Mouse (Mus musculus) kidney, postnatal 14 days (tissue): ENCODE results near the gene Tff3.

Experiments
- DNase-seq: peaks from one replicate; pipeline ENCODE4 v3.0.0; 2022; ENCODE audit warnings: mixed read lengths

The Tff3 gene

GRCm38 (mm10) chr17:31119429-31119828, 10.0 kb downstream of the Tff3 start:
- DNase-seq: peak; percentile 76

- DNase-seq: no peak
Measured at GRCm38 (mm10) chr17:31117946-31118345, 11.5 kb downstream of the Tff3 start.

- DNase-seq: no peak
Measured at GRCm38 (mm10) chr17:31116063-31116462, 13.4 kb downstream of the Tff3 start.

- DNase-seq: no peak
Measured at GRCm38 (mm10) chr17:31113191-31113856, 16.1 kb downstream of the Tff3 start.

- no peak for DNase-seq
Measured at GRCm38 (mm10) chr17:31108388-31108787, 21.1 kb downstream of the Tff3 start.

- no peak for DNase-seq
Measured at GRCm38 (mm10) chr17:31103823-31104222, 25.6 kb downstream of the Tff3 start.

GRCm38 (mm10) chr17:31103007-31103570, 26.4 kb downstream of the Tff3 start:
- no peak for DNase-seq

- DNase-seq: no peak
Measured at GRCm38 (mm10) chr17:31098788-31099187, 30.7 kb downstream of the Tff3 start.

GRCm38 (mm10) chr17:31096893-31097292, 32.6 kb downstream of the Tff3 start:
- no peak for DNase-seq

- DNase-seq: no peak
Measured at GRCm38 (mm10) chr17:31095570-31095969, 33.9 kb downstream of the Tff3 start.

GRCm38 (mm10) chr17:31094781-31095180, 34.7 kb downstream of the Tff3 start:
- no peak for DNase-seq

GRCm38 (mm10) chr17:31091023-31091735, 38.3 kb downstream of the Tff3 start:
- DNase-seq: no peak

GRCm38 (mm10) chr17:31089848-31090247, 39.6 kb downstream of the Tff3 start:
- DNase-seq: no peak

- no peak for DNase-seq
Measured at GRCm38 (mm10) chr17:31088711-31089110, 40.7 kb downstream of the Tff3 start.

- no peak for DNase-seq
Measured at GRCm38 (mm10) chr17:31086196-31086595, 43.2 kb downstream of the Tff3 start.

- no peak for DNase-seq
Measured at GRCm38 (mm10) chr17:31085519-31085918, 43.9 kb downstream of the Tff3 start.

GRCm38 (mm10) chr17:31082296-31083078, 47.0 kb downstream of the Tff3 start:
- DNase-seq: peak; percentile 47

GRCm38 (mm10) chr17:31079078-31079840, 50.2 kb downstream of the Tff3 start:
- DNase-seq: peak; percentile 62

- no peak for DNase-seq
Measured at GRCm38 (mm10) chr17:31078581-31078980, 50.9 kb downstream of the Tff3 start.

- no peak for DNase-seq
Measured at GRCm38 (mm10) chr17:31077561-31077960, 51.9 kb downstream of the Tff3 start.

GRCm38 (mm10) chr17:31075471-31075870, 54.0 kb downstream of the Tff3 start:
- no peak for DNase-seq
